Mouse (Mus musculus): ENCODE results near the gene Zfp809.

GRCm38 (mm10) chr9:22226846-22227245 is 1.3 kb downstream of the Zfp809 start:
- TF ChIP-seq CTCF (IDR thresholded peaks at IDR 0.05; ENCODE audit: low read depth, low read length) = no peak
- no peak for TF ChIP-seq POLR2AphosphoS5 (IDR thresholded peaks at IDR 0.05; ENCODE audit: insufficient replicate concordance, low read depth, low read length)
- TF ChIP-seq TAL1 (conservative IDR thresholded peaks at IDR 0.05; ENCODE audit: low read depth, low read length) = no peak
- TF ChIP-seq GATA1 (IDR thresholded peaks at IDR 0.05; ENCODE audit: borderline replicate concordance, low read length) = no peak
